ENCODE assay signal across 21 mouse cellular contexts in genomic region chr9:59675598-59675997, GRCm38 (mm10). TPM values are rescaled to one million over a fixed set of nuclear protein-coding genes. Genes with fewer than 3 reads are reported as not detected.
DNase-seq lines count a peak whose midpoint lies in the region; ATAC-seq and TF ChIP-seq lines count a peak whose summit lies in the region.
"Had no signal": no experiment of that assay in that cellular context is flagged by ENCODE, and none has a peak within 500 bp of the region (broad histone marks: within the 10 kb centered on the region; RNA-seq: fewer than 3 reads in every experiment).

No protein-coding gene starts in this region.

- TF ChIP-seq CTCF in heart, adult 2 months (IDR thresholded peaks at IDR 0.05) = peak; percentile 44
- TF ChIP-seq CTCF in left cerebral cortex, adult 2 months (IDR thresholded peaks at IDR 0.05) = no peak; the same call in 1 of the 2 replicates

- DNase-seq in adrenal gland, postnatal 10 days = peak; percentile 47
- DNase-seq in adrenal gland, postnatal 36 days = no peak
- DNase-seq in heart, adult 2 months = peak in 1 of 2 experiments; percentile 57
- DNase-seq in heart, postnatal 36 days = no peak
- DNase-seq in left cerebral cortex, adult 2 months (ENCODE audit: extremely low spot score in 1 of 2, low spot score in 2 of 2) = peak in 1 of 2 experiments; percentile 36
- no peak for DNase-seq in left cerebral cortex, postnatal 10 days (ENCODE audit: extremely low spot score in 1 of 2, low spot score in 2 of 2)
- DNase-seq in gastrocnemius, postnatal 10 days = peak; percentile 49
- DNase-seq: adrenal gland, postnatal 25 days; cerebellum, postnatal 10 days; kidney, adult 2 months; kidney, postnatal 14 days; layer of hippocampus, adult 9-11 months; lung, embryonic 14.5 days; lung, postnatal 4 days; thymus, postnatal 4 days had no signal

- no peak for ATAC-seq in intestine, embryonic 15.5 days
- ATAC-seq: CD4-positive, CD25-positive, alpha-beta regulatory T cell, adult 4 months; forebrain, embryonic 13.5 days had no signal

- H3K9ac ChIP-seq in heart, adult 2 months (ENCODE audit: low read depth, low read length) = no peak overlapping the region
- H3K9ac ChIP-seq in intestine, embryonic 15.5 days = no peak overlapping the region
- H3K9ac ChIP-seq: forebrain, embryonic 13.5 days; lung, embryonic 14.5 days had no signal

- no peak for TF ChIP-seq POLR2A in heart, adult 2 months (IDR thresholded peaks at IDR 0.05; ENCODE audit: insufficient read depth, low read depth, low read length)

- H3K27me3 ChIP-seq in heart, adult 2 months (ENCODE audit: control insufficient read depth, insufficient read depth, low read length) = no peaks in the 10 kb centered on the region; the same call in 1 of the 2 replicates
- H3K27me3 ChIP-seq in intestine, embryonic 15.5 days (replicated peaks) = no peaks in the 10 kb centered on the region

- no peaks in the 10 kb centered on the region for H3K9me3 ChIP-seq in intestine, embryonic 15.5 days
- H3K9me3 ChIP-seq: forebrain, embryonic 13.5 days; hindbrain, embryonic 10.5 days; midbrain, embryonic 10.5 days had no signal

- no peak overlapping the region for H3K4me3 ChIP-seq in heart, adult 2 months
- no peak overlapping the region for H3K4me3 ChIP-seq in left cerebral cortex, adult 2 months
- no peak overlapping the region for H3K4me3 ChIP-seq in intestine, embryonic 15.5 days (replicated peaks)
- H3K4me3 ChIP-seq: forebrain, embryonic 13.5 days; hindbrain, embryonic 10.5 days; midbrain, embryonic 10.5 days had no signal

- peaks cover 6% of the 10 kb centered on the region for H3K4me1 ChIP-seq in heart, adult 2 months (ENCODE audit: control insufficient read depth, insufficient read depth, low read length)
- H3K4me1 ChIP-seq in intestine, embryonic 15.5 days (replicated peaks) = peaks cover 12% of the 10 kb centered on the region; the same call in 1 of the 2 replicates

- H3K36me3 ChIP-seq in heart, adult 2 months (ENCODE audit: control insufficient read depth, insufficient read depth, low read length) = peaks cover 12% of the 10 kb centered on the region
- peaks cover 68% of the 10 kb centered on the region for H3K36me3 ChIP-seq in intestine, embryonic 15.5 days

- no peak overlapping the region for H3K27ac ChIP-seq in heart, adult 2 months
- peak overlapping the region; percentile 45; the same call in 1 of the 2 replicates for H3K27ac ChIP-seq in left cerebral cortex, adult 2 months
- no peak overlapping the region for H3K27ac ChIP-seq in intestine, embryonic 15.5 days
- H3K27ac ChIP-seq: forebrain, embryonic 13.5 days; hindbrain, embryonic 10.5 days; midbrain, embryonic 10.5 days had no signal

- no peak overlapping the region for H3K4me2 ChIP-seq in intestine, embryonic 15.5 days (replicated peaks)
- H3K4me2 ChIP-seq: forebrain, embryonic 13.5 days; liver, embryonic 11.5 days; lung, embryonic 14.5 days had no signal

- intact Hi-C loops in heart, adult 2 months (cut with DNase I) = loop anchor here (5.0 kb wide), 1 partner anchor 108 kb away; no protein-coding TSS in a partner anchor
- intact Hi-C loops in heart, postnatal 36 days (cut with DNase I) = loop anchor here (2.0 to 5.0 kb wide), 2 partner anchors 15 to 38 kb away; no protein-coding TSS in a partner anchor
- intact Hi-C loops in left cerebral cortex, adult 2 months (cut with DNase I) = no loop called here
- intact Hi-C loops in left cerebral cortex, postnatal 10 days (cut with DNase I) = no loop called here

- 71% methylated on average over 14 of the region's 14 CpGs for WGBS in heart, adult 2 months
- 93% methylated on average over 14 of the region's 14 CpGs for WGBS in intestine, embryonic 15.5 days

- H3K79me2 ChIP-seq in heart, adult 2 months (replicated peaks; ENCODE audit: control insufficient read depth, insufficient read depth, low read length) = no peaks in the 10 kb centered on the region

- TF ChIP-seq EP300 in heart, adult 2 months (IDR thresholded peaks at IDR 0.05; ENCODE audit: insufficient read depth, low read depth, low read length) = no peak

RNA-seq across cellular contexts. Expression of gene Gramd2, which starts 4.3 kb away (rescaled TPM):
- total RNA-seq in adrenal gland, postnatal 10 days (2021) = under 1 TPM; 0.42 to 0.45 TPM
- total RNA-seq in adrenal gland, postnatal 36 days (2021) = under 1 TPM; 0.13 to 0.16 TPM
- not detected for total RNA-seq in heart, adult 2 months (2021)
- 0.26 and 1.3 TPM in 2 replicates for polyA plus RNA-seq in heart, adult 2 months (2012; rRNA removed)
- not detected for total RNA-seq in heart, postnatal 36 days (2021)
- total RNA-seq in left cerebral cortex, adult 2 months (2021) = 10 to 100 TPM in 1 of 2 experiments, 1 to 10 TPM in 1; 8.6 to 10.7 TPM
- total RNA-seq in left cerebral cortex, postnatal 10 days (2021) = 10 to 100 TPM; 13.3 to 14.6 TPM
- total RNA-seq in gastrocnemius, postnatal 10 days (2021) = 1 to 10 TPM in 1 of 2 experiments, under 1 TPM in 1; 0.21 to 1.6 TPM
- 1.0 and 1.6 TPM in 2 replicates for polyA plus RNA-seq in intestine, embryonic 15.5 days (2015; fragmentation: Nextera tagmentation; extraction: Ambion mirVana)
- polyA plus RNA-seq: CD4-positive, CD25-positive, alpha-beta regulatory T cell, adult 4 months had no signal

RNA-seq across cellular contexts. Expression of gene Pkm, which starts 19.4 kb away (rescaled TPM):
- total RNA-seq in adrenal gland, postnatal 10 days (2021) = 100 to 1,000 TPM; 585 to 668 TPM
- 100 to 1,000 TPM; 749 to 846 TPM for total RNA-seq in adrenal gland, postnatal 36 days (2021)
- 1,000 to 10,000 TPM; 1,073 to 1,081 TPM for total RNA-seq in heart, adult 2 months (2021)
- polyA plus RNA-seq in heart, adult 2 months (2012; rRNA removed) = 1,773 and 1,838 TPM in 2 replicates
- total RNA-seq in heart, postnatal 36 days (2021) = 1,000 to 10,000 TPM; 1,087 to 1,168 TPM
- 1,000 to 10,000 TPM; 1,277 to 1,324 TPM for total RNA-seq in left cerebral cortex, adult 2 months (2021)
- 100 to 1,000 TPM; 687 to 749 TPM for total RNA-seq in left cerebral cortex, postnatal 10 days (2021)
- total RNA-seq in gastrocnemius, postnatal 10 days (2021) = 1,000 to 10,000 TPM; 2,006 to 2,318 TPM
- 1,208 and 1,228 TPM in 2 replicates for polyA plus RNA-seq in intestine, embryonic 15.5 days (2015; fragmentation: Nextera tagmentation; extraction: Ambion mirVana)

RNA-seq across cellular contexts. Expression of gene Parp6, which starts 58.5 kb away (rescaled TPM):
- 10 to 100 TPM; 26.2 to 35.7 TPM for total RNA-seq in adrenal gland, postnatal 10 days (2021)
- total RNA-seq in adrenal gland, postnatal 36 days (2021) = 10 to 100 TPM; 26.5 TPM
- 10 to 100 TPM; 16.4 to 16.5 TPM for total RNA-seq in heart, adult 2 months (2021)
- 24.2 and 40.3 TPM in 2 replicates for polyA plus RNA-seq in heart, adult 2 months (2012; rRNA removed)
- 10 to 100 TPM; 16.8 to 21.9 TPM for total RNA-seq in heart, postnatal 36 days (2021)
- total RNA-seq in left cerebral cortex, adult 2 months (2021) = 100 to 1,000 TPM; 144 to 156 TPM
- total RNA-seq in left cerebral cortex, postnatal 10 days (2021) = 100 to 1,000 TPM; 210 to 217 TPM
- total RNA-seq in gastrocnemius, postnatal 10 days (2021) = 10 to 100 TPM; 11.9 to 19.0 TPM
- 23.3 and 23.9 TPM in 2 replicates for polyA plus RNA-seq in intestine, embryonic 15.5 days (2015; fragmentation: Nextera tagmentation; extraction: Ambion mirVana)

Comparison
In these comparisons a context has a peak if more than half of its experiments do, and no peak if none do; other contexts are left out.
1. DNase-seq: peak in adrenal gland, postnatal 10 days (single experiment) and gastrocnemius, postnatal 10 days (single experiment); none in adrenal gland, postnatal 36 days (0 of 2), heart, postnatal 36 days (0 of 2) and left cerebral cortex, postnatal 10 days (0 of 2).
2. intact Hi-C loops: an anchor here in heart, adult 2 months (5.0 kb wide) and heart, postnatal 36 days (2.0 to 5.0 kb wide); none called in left cerebral cortex, adult 2 months and left cerebral cortex, postnatal 10 days.